Mouse (Mus musculus) lung, postnatal 0 days (tissue): Measurements from ENCODE around the gene Pigx.

Experiments
- CTCF ChIP-seq: IDR thresholded peaks from 2 replicates; pipeline ENCODE4 v1.5.1; 2016; ENCODE audit warnings: antibody characterized with exemption, mild to moderate bottlenecking
- EP300 ChIP-seq: IDR thresholded peaks from 2 replicates; pipeline ENCODE4 v1.6.1; 2016; ENCODE audit warnings: antibody characterized with exemption, mild to moderate bottlenecking, control low read depth

- TF ChIP-seq CTCF (no peak), EP300 (no peak)
Observed at GRCm38 (mm10) chr16:32114406-32114805, 14.9 kb upstream of the Pigx start.
